ENCODE assay signal across 15 mouse cellular contexts in the genomic region with DNA sequence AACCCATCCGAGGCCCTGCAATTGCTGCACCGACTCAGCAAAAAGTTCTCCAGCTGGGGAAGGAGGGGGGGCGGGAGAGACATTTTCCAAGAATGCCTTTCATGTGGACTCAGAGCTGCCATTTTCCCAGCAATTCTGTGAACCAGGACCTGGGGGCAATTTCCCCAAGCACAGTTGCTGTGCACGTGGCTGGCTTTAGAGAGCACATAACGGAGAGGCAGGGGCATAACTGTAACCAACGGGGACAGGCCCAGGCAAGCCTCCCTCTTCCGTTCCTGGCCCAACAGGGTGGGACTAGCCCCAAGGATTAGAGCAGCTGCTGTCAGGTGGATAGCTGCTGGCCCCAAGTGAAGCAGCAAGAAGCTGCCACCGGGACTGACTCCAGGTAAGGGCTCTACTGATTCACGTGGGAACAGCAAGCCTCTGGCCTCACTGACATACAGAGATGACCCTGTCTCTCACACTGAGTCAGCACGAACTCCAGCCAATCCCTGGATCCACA. TPM values are rescaled to one million over a fixed set of nuclear protein-coding genes. Genes with fewer than 3 reads are reported as not detected.
A peak's percentile ranks its signal among the peaks of the same experiment; 100 is the strongest.
DNase-seq lines count a peak whose midpoint lies in the region; ATAC-seq and TF ChIP-seq lines count a peak whose summit lies in the region.
"Had no signal": no experiment of that assay in that cellular context is flagged by ENCODE, and none has a peak within 500 bp of the region (broad histone marks: within the 10 kb centered on the region; RNA-seq: fewer than 3 reads in every experiment).

No protein-coding gene starts in this region.

- no peak overlapping the region for H3K9ac ChIP-seq in neural tube, embryonic 11.5 days (ENCODE audit: low read length)
- H3K9ac ChIP-seq in neural tube, embryonic 15.5 days (replicated peaks) = no peak overlapping the region
- no peak overlapping the region for H3K9ac ChIP-seq in embryonic facial prominence, embryonic 14.5 days (ENCODE audit: low read depth, low read length)
- no peak overlapping the region for H3K9ac ChIP-seq in hindbrain, postnatal 0 days (replicated peaks; ENCODE audit: low read length)
- H3K9ac ChIP-seq: heart, embryonic 13.5 days; hindbrain, embryonic 15.5 days; liver, embryonic 12.5 days had no signal

- DNase-seq in neural tube, embryonic 11.5 days (ENCODE audit: low spot score) = peak; percentile 35
- DNase-seq in R1 (ENCODE audit: low read depth, low spot score) = peak; percentile 86
- DNase-seq in embryonic facial prominence, embryonic 14.5 days (ENCODE audit: low spot score) = peak; percentile 87
- peak; percentile 49 for DNase-seq in mesoderm, embryonic 11.5 days (ENCODE audit: low read depth, low spot score)
- DNase-seq in hindbrain, postnatal 0 days (ENCODE audit: low spot score) = no peak
- no peak for DNase-seq in right cerebral cortex, postnatal 4 days
- DNase-seq: layer of hippocampus, postnatal 36 days; lung, postnatal 10 days; midbrain, embryonic 14.5 days had no signal

- peaks cover 6% of the 10 kb centered on the region; the same call in 1 of the 2 replicates for H3K4me1 ChIP-seq in neural tube, embryonic 11.5 days (ENCODE audit: control insufficient read depth, insufficient read depth, low read length)
- H3K4me1 ChIP-seq in neural tube, embryonic 15.5 days = peaks cover 27% of the 10 kb centered on the region
- peaks cover 43% of the 10 kb centered on the region for H3K4me1 ChIP-seq in embryonic facial prominence, embryonic 14.5 days (ENCODE audit: control insufficient read depth, insufficient read depth, low read length)
- H3K4me1 ChIP-seq in hindbrain, postnatal 0 days (ENCODE audit: insufficient read depth, low read length) = no peaks in the 10 kb centered on the region
- H3K4me1 ChIP-seq: hindbrain, embryonic 15.5 days; liver, embryonic 12.5 days had no signal

- no peaks in the 10 kb centered on the region for H3K36me3 ChIP-seq in neural tube, embryonic 11.5 days (ENCODE audit: control insufficient read depth, insufficient read depth, low read length)
- H3K36me3 ChIP-seq in neural tube, embryonic 15.5 days = no peaks in the 10 kb centered on the region
- H3K36me3 ChIP-seq in embryonic facial prominence, embryonic 14.5 days (ENCODE audit: control insufficient read depth, insufficient read depth, low read length) = no peaks in the 10 kb centered on the region
- H3K36me3 ChIP-seq in hindbrain, postnatal 0 days (ENCODE audit: insufficient read depth, low read length) = no peaks in the 10 kb centered on the region
- H3K36me3 ChIP-seq: heart, embryonic 13.5 days; hindbrain, embryonic 15.5 days; liver, embryonic 12.5 days had no signal

- no peak for ATAC-seq in neural tube, embryonic 11.5 days (ENCODE audit: insufficient read depth, low FRiP score, low TSS enrichment)
- no peak for ATAC-seq in neural tube, embryonic 15.5 days (ENCODE audit: low FRiP score)
- ATAC-seq in embryonic facial prominence, embryonic 14.5 days (ENCODE audit: low read depth) = peak; percentile 75
- ATAC-seq in hindbrain, postnatal 0 days = no peak
- ATAC-seq: liver, embryonic 12.5 days had no signal

- H3K9me3 ChIP-seq in neural tube, embryonic 11.5 days (ENCODE audit: control insufficient read depth, low read length) = no peaks in the 10 kb centered on the region
- no peaks in the 10 kb centered on the region for H3K9me3 ChIP-seq in neural tube, embryonic 15.5 days (replicated peaks)
- H3K9me3 ChIP-seq in embryonic facial prominence, embryonic 14.5 days (ENCODE audit: control insufficient read depth, low read length) = no peaks in the 10 kb centered on the region
- no peaks in the 10 kb centered on the region for H3K9me3 ChIP-seq in hindbrain, postnatal 0 days (ENCODE audit: low read length)
- H3K9me3 ChIP-seq: heart, embryonic 13.5 days; hindbrain, embryonic 15.5 days; liver, embryonic 12.5 days had no signal

- no peak overlapping the region for H3K4me3 ChIP-seq in neural tube, embryonic 11.5 days (ENCODE audit: low read depth, low read length)
- no peak overlapping the region for H3K4me3 ChIP-seq in neural tube, embryonic 15.5 days (replicated peaks)
- H3K4me3 ChIP-seq in embryonic facial prominence, embryonic 14.5 days (ENCODE audit: low read depth, low read length) = no peak overlapping the region
- no peak overlapping the region for H3K4me3 ChIP-seq in hindbrain, postnatal 0 days (ENCODE audit: low read length)
- H3K4me3 ChIP-seq: heart, embryonic 13.5 days; hindbrain, embryonic 15.5 days; liver, embryonic 12.5 days had no signal

- H3K4me2 ChIP-seq in neural tube, embryonic 11.5 days (ENCODE audit: low read depth) = no peak overlapping the region
- H3K4me2 ChIP-seq in neural tube, embryonic 15.5 days = no peak overlapping the region
- no peak overlapping the region; the same call in 1 of the 2 replicates for H3K4me2 ChIP-seq in embryonic facial prominence, embryonic 14.5 days (ENCODE audit: low read depth, low read length)
- no peak overlapping the region for H3K4me2 ChIP-seq in hindbrain, postnatal 0 days (ENCODE audit: low read depth, low read length)
- H3K4me2 ChIP-seq: heart, embryonic 13.5 days; hindbrain, embryonic 15.5 days; liver, embryonic 12.5 days had no signal

- no peaks in the 10 kb centered on the region for H3K27me3 ChIP-seq in neural tube, embryonic 11.5 days (ENCODE audit: control insufficient read depth, insufficient read depth, low read length)
- 0 out of 2 replicates have a peak, but pooled peaks cover 2% of the 10 kb centered on the region for H3K27me3 ChIP-seq in neural tube, embryonic 15.5 days (replicated peaks)
- H3K27me3 ChIP-seq in embryonic facial prominence, embryonic 14.5 days (replicated peaks; ENCODE audit: control insufficient read depth, insufficient read depth, low read length) = no peaks in the 10 kb centered on the region
- no peaks in the 10 kb centered on the region for H3K27me3 ChIP-seq in hindbrain, postnatal 0 days (ENCODE audit: insufficient read depth, low read length)
- H3K27me3 ChIP-seq: hindbrain, embryonic 15.5 days; liver, embryonic 12.5 days had no signal

- no peak for TF ChIP-seq CTCF in hindbrain, postnatal 0 days (IDR thresholded peaks at IDR 0.05; ENCODE audit: low read depth)

- H3K27ac ChIP-seq in neural tube, embryonic 11.5 days (ENCODE audit: low read depth, low read length) = no peak overlapping the region
- no peak overlapping the region for H3K27ac ChIP-seq in neural tube, embryonic 15.5 days (replicated peaks)
- H3K27ac ChIP-seq in embryonic facial prominence, embryonic 14.5 days (replicated peaks; ENCODE audit: low read depth, low read length) = peak overlapping the region; percentile 69
- H3K27ac ChIP-seq in hindbrain, postnatal 0 days = no peak overlapping the region
- H3K27ac ChIP-seq: heart, embryonic 13.5 days; hindbrain, embryonic 15.5 days; liver, embryonic 12.5 days had no signal

- WGBS in neural tube, embryonic 11.5 days = 38% methylated on average over 10 of the region's 10 CpGs
- whole genome bisulfite sequencing in neural tube, embryonic 15.5 days = 38% methylated on average over 10 of the region's 10 CpGs
- 10% methylated on average over 10 of the region's 10 CpGs for WGBS in embryonic facial prominence, embryonic 14.5 days
- WGBS in hindbrain, postnatal 0 days = 46% methylated on average over 10 of the region's 10 CpGs

RNA-seq across cellular contexts. Expression of a gene that starts 37.0 kb away (rescaled TPM):
- 719 and 730 TPM in 2 replicates for polyA plus RNA-seq in neural tube, embryonic 11.5 days (2014; fragmentation: Nextera tagmentation; extraction: Ambion mirVana)
- polyA plus RNA-seq in neural tube, embryonic 15.5 days (2015; fragmentation: Nextera tagmentation; extraction: Ambion mirVana) = 405 and 485 TPM in 2 replicates
- polyA plus RNA-seq in embryonic facial prominence, embryonic 14.5 days (2014; fragmentation: Nextera tagmentation; extraction: Ambion mirVana) = 389 and 501 TPM in 2 replicates
- 86.4 and 140 TPM in 2 replicates for total RNA-seq in hindbrain, postnatal 0 days (2014; rRNA removed)
- 155 and 166 TPM in 2 replicates for polyA plus RNA-seq in hindbrain, postnatal 0 days (2015; fragmentation: Nextera tagmentation; extraction: Ambion mirVana)
- total RNA-seq: MEL; neutrophil, adult 5-6 weeks had no signal

Comparison
In these comparisons a context has a peak if more than half of its experiments do, and no peak if none do; other contexts are left out.
1. DNase-seq: peak in neural tube, embryonic 11.5 days (single experiment), R1 (single experiment), embryonic facial prominence, embryonic 14.5 days (single experiment) and mesoderm, embryonic 11.5 days (single experiment); none in hindbrain, postnatal 0 days (single experiment) and right cerebral cortex, postnatal 4 days (single experiment).